In the genomic region with DNA sequence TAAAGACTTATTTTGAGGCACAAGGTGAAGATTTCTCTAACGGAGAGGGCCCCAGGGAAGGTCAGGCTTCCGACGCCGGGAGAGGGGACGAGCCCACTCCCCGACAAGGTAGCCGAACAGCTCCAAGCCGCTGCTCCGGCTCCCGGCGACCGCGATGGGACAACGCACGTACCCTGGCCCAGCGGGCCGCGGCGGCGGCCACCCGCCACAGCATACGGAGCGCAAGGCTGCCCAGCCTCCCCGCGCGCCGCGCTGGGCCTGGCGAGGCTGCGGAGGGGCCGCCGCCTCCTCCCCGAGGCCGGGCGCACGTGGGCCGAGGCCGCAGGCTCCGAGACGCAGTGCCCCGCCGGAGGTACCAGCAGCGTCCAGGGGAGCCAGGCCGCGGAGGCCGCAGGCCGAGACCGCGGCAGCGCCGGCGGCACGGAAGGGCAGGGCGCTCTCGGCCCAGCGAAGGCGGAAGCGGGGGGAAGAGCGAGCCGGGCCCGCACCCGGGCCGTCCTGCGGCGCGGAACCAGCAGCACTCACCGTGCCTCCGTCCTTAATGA, we compare ENCODE assay signal across 9 mouse cellular contexts. TPM values are rescaled to one million over a fixed set of nuclear protein-coding genes. Genes with fewer than 3 reads are reported as not detected.
DNase-seq lines count a peak whose midpoint lies in the region; ATAC-seq and TF ChIP-seq lines count a peak whose summit lies in the region.
"Had no signal": no experiment of that assay in that cellular context is flagged by ENCODE, and none has a peak within 500 bp of the region (broad histone marks: within the 10 kb centered on the region; RNA-seq: fewer than 3 reads in every experiment).

No protein-coding gene starts in this region.

- H3K9me3 ChIP-seq in heart, postnatal 0 days (replicated peaks; ENCODE audit: control insufficient read depth, low read length) = no peaks in the 10 kb centered on the region
- no peaks in the 10 kb centered on the region for H3K9me3 ChIP-seq in limb, embryonic 14.5 days (ENCODE audit: control insufficient read depth, low read length)
- H3K9me3 ChIP-seq in neural tube, embryonic 14.5 days (ENCODE audit: control insufficient read depth, low read length) = no peaks in the 10 kb centered on the region

- peaks cover 28% of the 10 kb centered on the region for H3K4me1 ChIP-seq in heart, postnatal 0 days (ENCODE audit: control insufficient read depth, insufficient read depth)
- H3K4me1 ChIP-seq in limb, embryonic 14.5 days (ENCODE audit: control insufficient read depth, insufficient read depth, low read length) = peaks cover 15% of the 10 kb centered on the region
- H3K4me1 ChIP-seq in neural tube, embryonic 14.5 days (ENCODE audit: control insufficient read depth, insufficient read depth, low read length) = peaks cover 6% of the 10 kb centered on the region; the same call in 1 of the 2 replicates

- peaks cover 54% of the 10 kb centered on the region for H3K79me2 ChIP-seq in C2C12 (ENCODE audit: control insufficient read depth, insufficient read depth)

- TF ChIP-seq EP300 in heart, postnatal 0 days (IDR thresholded peaks at IDR 0.05; ENCODE audit: low read depth) = no peak

- ATAC-seq in heart, postnatal 0 days (ENCODE audit: insufficient read depth, low read depth) = peak; percentile 73
- ATAC-seq in limb, embryonic 14.5 days (ENCODE audit: low FRiP score, low read depth) = peak; percentile 85
- peak; percentile 87 for ATAC-seq in neural tube, embryonic 14.5 days (ENCODE audit: low read depth)

- H3K4me2 ChIP-seq in heart, postnatal 0 days (ENCODE audit: low read depth, low read length) = peak overlapping the region; percentile 78
- H3K4me2 ChIP-seq in limb, embryonic 14.5 days (replicated peaks; ENCODE audit: low read depth, low read length, severe bottlenecking) = peak overlapping the region; percentile 66
- peak overlapping the region; percentile 61 for H3K4me2 ChIP-seq in neural tube, embryonic 14.5 days (ENCODE audit: low read depth, low read length)

- H3K27ac ChIP-seq in heart, postnatal 0 days (ENCODE audit: low read depth) = peak overlapping the region; percentile 97
- peak overlapping the region; percentile 94 for H3K27ac ChIP-seq in limb, embryonic 14.5 days (replicated peaks; ENCODE audit: low read depth, low read length)
- H3K27ac ChIP-seq in neural tube, embryonic 14.5 days (ENCODE audit: low read depth, low read length) = peak overlapping the region; percentile 93

- no peaks in the 10 kb centered on the region for H3K27me3 ChIP-seq in C2C12 (ENCODE audit: control insufficient read depth, insufficient read depth, insufficient read length)
- no peaks in the 10 kb centered on the region for H3K27me3 ChIP-seq in heart, postnatal 0 days (ENCODE audit: control insufficient read depth, insufficient read depth, low read length)
- no peaks in the 10 kb centered on the region for H3K27me3 ChIP-seq in limb, embryonic 14.5 days (ENCODE audit: control insufficient read depth, insufficient read depth, low read length)
- no peaks in the 10 kb centered on the region; the same call in 1 of the 2 replicates for H3K27me3 ChIP-seq in neural tube, embryonic 14.5 days (ENCODE audit: control insufficient read depth, insufficient read depth, low read length)

- intact Hi-C loops in gastrocnemius, postnatal 14 days (cut with DNase I; ENCODE audit: low total_unique reads) = loop anchor here (10.0 kb wide), 1 partner anchor 67 kb away; the partner anchor contains the start of gene Sass6

- H3K4me3 ChIP-seq in C2C12 (ENCODE audit: insufficient read depth, poor library complexity, severe bottlenecking) = peak overlapping the region; percentile 92
- H3K4me3 ChIP-seq in heart, postnatal 0 days (ENCODE audit: low read depth, low read length) = peak overlapping the region; percentile 97
- peak overlapping the region; percentile 92 for H3K4me3 ChIP-seq in limb, embryonic 14.5 days (replicated peaks; ENCODE audit: low read length)
- H3K4me3 ChIP-seq in neural tube, embryonic 14.5 days (ENCODE audit: low read depth, low read length) = peak overlapping the region; percentile 93

- peak; percentile 55 for DNase-seq in gastrocnemius, postnatal 14 days
- DNase-seq in gastrocnemius, adult 8-10 months (ENCODE audit: low spot score in 2 of 2) = no peak
- DNase-seq in cerebellum, adult 9-10 months = peak; percentile 36
- no peak for DNase-seq in heart, postnatal 0 days (ENCODE audit: low spot score)
- no peak for DNase-seq in limb, embryonic 14.5 days (ENCODE audit: low spot score)
- no peak for DNase-seq in T-cell, adult 2 months (ENCODE audit: low spot score)

- peaks cover 5% of the 10 kb centered on the region for H3K36me3 ChIP-seq in C2C12 (ENCODE audit: control insufficient read depth, insufficient read depth)
- H3K36me3 ChIP-seq in heart, postnatal 0 days (replicated peaks; ENCODE audit: control insufficient read depth, insufficient read depth, low read length) = no peaks in the 10 kb centered on the region
- H3K36me3 ChIP-seq in limb, embryonic 14.5 days (ENCODE audit: control insufficient read depth, insufficient read depth, low read length) = no peaks in the 10 kb centered on the region
- no peaks in the 10 kb centered on the region for H3K36me3 ChIP-seq in neural tube, embryonic 14.5 days (ENCODE audit: control insufficient read depth, insufficient read depth, low read length)

- no peak for TF ChIP-seq POLR2A in limb, embryonic 14.5 days (IDR thresholded peaks at IDR 0.05; ENCODE audit: borderline replicate concordance, extremely low read depth, insufficient read depth, insufficient read length)

- peak overlapping the region; percentile 97 for H3K9ac ChIP-seq in heart, postnatal 0 days (replicated peaks; ENCODE audit: low read depth, low read length)
- peak overlapping the region; percentile 98 for H3K9ac ChIP-seq in limb, embryonic 14.5 days (ENCODE audit: low read depth, low read length, severe bottlenecking)
- H3K9ac ChIP-seq in neural tube, embryonic 14.5 days (replicated peaks; ENCODE audit: low read depth, low read length) = peak overlapping the region; percentile 90

- H3ac ChIP-seq in C2C12 (ENCODE audit: control insufficient read depth, insufficient read length, low read depth) = peak overlapping the region; percentile 84

- TF ChIP-seq CTCF in C2C12 (IDR thresholded peaks at IDR 0.05; ENCODE audit: control insufficient read depth, insufficient read depth, insufficient read length) = no peak
- no peak for TF ChIP-seq CTCF in heart, postnatal 0 days (IDR thresholded peaks at IDR 0.05; ENCODE audit: low read depth)

- WGBS in heart, postnatal 0 days = under 1% methylated on average over 56 of the region's 68 CpGs
- under 1% methylated on average over 57 of the region's 68 CpGs for WGBS in limb, embryonic 14.5 days
- under 1% methylated on average over 53 of the region's 68 CpGs for WGBS in neural tube, embryonic 14.5 days

- H3K79me3 ChIP-seq in C2C12 (ENCODE audit: low read depth) = peaks cover 52% of the 10 kb centered on the region

TF ChIP-seq in C2C12, 6 proteins besides CTCF, POLR2A, EP300 and RAD21:
- TF ChIP-seq FOSL1 (IDR thresholded peaks at IDR 0.05; ENCODE audit: insufficient read depth, low read length, poor library complexity, severe bottlenecking) (no peak), MAX (IDR thresholded peaks at IDR 0.05) (no peak), USF1 (IDR thresholded peaks at IDR 0.05; ENCODE audit: low read depth) (no peak), CEBPB (IDR thresholded peaks at IDR 0.05; ENCODE audit: low read depth) (no peak), MYOG (IDR thresholded peaks at IDR 0.05; ENCODE audit: control insufficient read depth, extremely low read depth, insufficient read length) (no peak), MYOD1 (IDR thresholded peaks at IDR 0.05; ENCODE audit: control insufficient read depth, insufficient read length, low read depth) (no peak)

RNA-seq across cellular contexts. Expression of gene Mfsd14a, which starts 0.5 kb away (rescaled TPM):
- 10 to 100 TPM; 13.4 to 14.3 TPM for total RNA-seq in gastrocnemius, postnatal 14 days (2021)
- 10 to 100 TPM in 1 of 4 experiments, 1 to 10 TPM in 3; 7.2 to 11.9 (median 9.3) TPM for total RNA-seq in gastrocnemius, adult 8-10 months (2022)
- 13.3 TPM for polyA plus RNA-seq in C2C12 (2012; fragmentation: generic; extraction: Trizol)
- 36.0 and 44.3 TPM in 2 replicates for total RNA-seq in heart, postnatal 0 days (2014; rRNA removed; ENCODE audit: low replicate concordance)
- 35.7 and 39.9 TPM in 2 replicates for polyA plus RNA-seq in heart, postnatal 0 days (2015; fragmentation: Nextera tagmentation; extraction: Ambion mirVana)
- polyA plus RNA-seq in limb, embryonic 14.5 days (2012; rRNA removed) = 43.3 and 46.3 TPM in 2 replicates
- 80.5 and 84.6 TPM in 2 replicates for polyA plus RNA-seq in limb, embryonic 14.5 days (2014; fragmentation: Nextera tagmentation; extraction: Ambion mirVana)
- polyA plus RNA-seq in neural tube, embryonic 14.5 days (2014; fragmentation: Nextera tagmentation; extraction: Ambion mirVana) = 70.7 and 72.4 TPM in 2 replicates

RNA-seq across cellular contexts. Expression of gene Gm43191, which starts 19.1 kb away (rescaled TPM):
- total RNA-seq in gastrocnemius, postnatal 14 days (2021) = not detected
- total RNA-seq in gastrocnemius, adult 8-10 months (2022) = 1 to 10 TPM in 1 of 4 experiments, under 1 TPM in 1, not detected in 2; 0.88 to 1.6 TPM
- not detected for polyA plus RNA-seq in C2C12 (2012; fragmentation: generic; extraction: Trizol)
- not detected in 2 replicates for total RNA-seq in heart, postnatal 0 days (2014; rRNA removed; ENCODE audit: low replicate concordance)
- not detected in 2 replicates for polyA plus RNA-seq in heart, postnatal 0 days (2015; fragmentation: Nextera tagmentation; extraction: Ambion mirVana)
- not detected in 2 replicates for polyA plus RNA-seq in limb, embryonic 14.5 days (2012; rRNA removed)
- not detected in 2 replicates for polyA plus RNA-seq in limb, embryonic 14.5 days (2014; fragmentation: Nextera tagmentation; extraction: Ambion mirVana)
- polyA plus RNA-seq in neural tube, embryonic 14.5 days (2014; fragmentation: Nextera tagmentation; extraction: Ambion mirVana) = not detected in 2 replicates
- polyA plus RNA-seq: large intestine, adult 2 months had no signal

RNA-seq across cellular contexts. Expression of gene Trmt13, which starts 47.6 kb away (rescaled TPM):
- 1 to 10 TPM; 4.7 to 5.3 TPM for total RNA-seq in gastrocnemius, postnatal 14 days (2021)
- total RNA-seq in gastrocnemius, adult 8-10 months (2022) = 1 to 10 TPM; 2.6 to 5.3 (median 3.9) TPM
- polyA plus RNA-seq in C2C12 (2012; fragmentation: generic; extraction: Trizol) = 3.5 TPM
- total RNA-seq in heart, postnatal 0 days (2014; rRNA removed; ENCODE audit: low replicate concordance) = 5.9 and 13.3 TPM in 2 replicates
- polyA plus RNA-seq in heart, postnatal 0 days (2015; fragmentation: Nextera tagmentation; extraction: Ambion mirVana) = 11.0 and 11.9 TPM in 2 replicates
- 27.7 and 34.9 TPM in 2 replicates for polyA plus RNA-seq in limb, embryonic 14.5 days (2012; rRNA removed)
- polyA plus RNA-seq in limb, embryonic 14.5 days (2014; fragmentation: Nextera tagmentation; extraction: Ambion mirVana) = 25.8 and 25.9 TPM in 2 replicates
- polyA plus RNA-seq in neural tube, embryonic 14.5 days (2014; fragmentation: Nextera tagmentation; extraction: Ambion mirVana) = 29.1 and 32.2 TPM in 2 replicates

RNA-seq across cellular contexts. Expression of gene Slc35a3, which starts 50.7 kb away (rescaled TPM):
- total RNA-seq in gastrocnemius, postnatal 14 days (2021) = 1 to 10 TPM; 8.2 to 8.9 TPM
- total RNA-seq in gastrocnemius, adult 8-10 months (2022) = 1 to 10 TPM; 5.0 to 7.6 (median 5.9) TPM
- 4.2 TPM for polyA plus RNA-seq in C2C12 (2012; fragmentation: generic; extraction: Trizol)
- total RNA-seq in heart, postnatal 0 days (2014; rRNA removed; ENCODE audit: low replicate concordance) = 18.3 and 28.9 TPM in 2 replicates
- polyA plus RNA-seq in heart, postnatal 0 days (2015; fragmentation: Nextera tagmentation; extraction: Ambion mirVana) = 6.9 and 7.0 TPM in 2 replicates
- polyA plus RNA-seq in limb, embryonic 14.5 days (2012; rRNA removed) = 20.7 and 23.3 TPM in 2 replicates
- polyA plus RNA-seq in limb, embryonic 14.5 days (2014; fragmentation: Nextera tagmentation; extraction: Ambion mirVana) = 9.6 and 10.8 TPM in 2 replicates
- polyA plus RNA-seq in neural tube, embryonic 14.5 days (2014; fragmentation: Nextera tagmentation; extraction: Ambion mirVana) = 10.5 and 11.7 TPM in 2 replicates

Comparison
In these comparisons a context has a peak if more than half of its experiments do, and no peak if none do; other contexts are left out.
1. DNase-seq: peak in gastrocnemius, postnatal 14 days (single experiment) and cerebellum, adult 9-10 months (single experiment); none in gastrocnemius, adult 8-10 months (0 of 2), heart, postnatal 0 days (single experiment), limb, embryonic 14.5 days (single experiment) and T-cell, adult 2 months (single experiment).
2. Peak in every context shown above with its lines, with median percentiles within 50 percentile points of each other: H3K4me3 ChIP-seq, ATAC-seq, H3K27ac ChIP-seq, H3K4me2 ChIP-seq and H3K9ac ChIP-seq.